Mouse (Mus musculus): ENCODE data around the gene Gm15107. TPM values are rescaled to one million over a fixed set of nuclear protein-coding genes. Genes with fewer than 3 reads are reported as not detected.
"Not testable (repeated sequence)": the region's sequence is repeated elsewhere in the genome, so short reads cannot be mapped to it uniquely, and the experiment has no call there.

Gm15107 gene
- not detected in 2 replicates for total RNA-seq (2014; rRNA removed)
- polyA plus RNA-seq (2015; fragmentation: Nextera tagmentation; extraction: Ambion mirVana), result not detected in 2 replicates

DNA sequence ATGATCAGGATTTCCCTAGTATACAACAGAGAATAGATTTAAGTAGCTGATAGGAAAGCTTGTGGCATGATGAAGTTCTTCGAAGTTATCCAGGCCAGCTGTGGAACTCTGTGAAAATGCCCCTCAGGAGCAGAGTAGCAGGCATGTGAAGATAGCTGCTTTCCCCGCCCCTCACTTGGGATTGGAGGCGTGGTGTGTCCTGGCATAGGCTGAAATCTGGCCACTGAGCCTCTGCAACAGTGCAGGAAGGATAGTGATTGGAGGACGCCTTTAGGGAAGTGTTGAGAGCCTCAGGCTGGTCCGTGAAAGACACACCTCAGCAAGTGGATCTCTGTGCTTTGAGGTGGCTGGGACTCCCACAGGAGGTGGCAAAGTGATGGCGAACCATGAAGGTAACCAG, at the start of gene Gm15107:
TSS of gene Gm15107 (plus strand) at position 301 of the 400 bp plus-strand sequence.
- H3K4me2 ChIP-seq (ENCODE audit: low read depth); H3K36me3 ChIP-seq (ENCODE audit: insufficient read depth); H3K9ac ChIP-seq; DNase-seq; H3K9me3 ChIP-seq (ENCODE audit: low read length); H3K27me3 ChIP-seq (ENCODE audit: insufficient read depth, low read length); H3K4me3 ChIP-seq (ENCODE audit: low read depth, low read length); H3K4me1 ChIP-seq (ENCODE audit: insufficient read depth); ATAC-seq; H3K27ac ChIP-seq (ENCODE audit: low read depth, low read length): not testable (repeated sequence)
- 88% methylated on average over 1 of the region's 6 CpGs for WGBS

Other genes with a start within 250 kb of the Gm15107 start
- gene Gm15080, start 187.7 kb upstream of the Gm15107 start, total RNA-seq (2014; rRNA removed), result not detected in 2 replicates
- not detected in 2 replicates for gene Gm15080, start 187.7 kb upstream of the Gm15107 start, polyA plus RNA-seq (2015; fragmentation: Nextera tagmentation; extraction: Ambion mirVana)

All from forebrain, postnatal 0 days (tissue).